Mouse (Mus musculus) ES-Bruce4 (cell line): Measurements from ENCODE around the gene Vkorc1l1.
"Not testable (repeated sequence)": the region's sequence is repeated elsewhere in the genome, so short reads cannot be mapped to it uniquely, and the experiment has no call there.

ENCODE experiments used
- CTCF ChIP-seq: IDR thresholded peaks from one replicate; pipeline ENCODE4 v1.8.1; 2011; ENCODE audit warnings: low read depth, low read length
- EP300 ChIP-seq: IDR thresholded peaks from 2 replicates; pipeline ENCODE4 v1.6.1; 2011; ENCODE audit warnings: low read depth, low read length; ENCODE audit not compliant: insufficient read depth
- POLR2A ChIP-seq: IDR thresholded peaks from one replicate; pipeline ENCODE4 v1.8.1; 2011; ENCODE audit warnings: low read length; ENCODE audit not compliant: insufficient read depth

- TF ChIP-seq POLR2A, CTCF, EP300: not testable (repeated sequence)
These were observed 536 bp downstream of the Vkorc1l1 start for GRCm38 (mm10) chr5:129942073-129942939.
